Mouse (Mus musculus) retina, postnatal 7 days (tissue): Measurements from ENCODE around the gene Tmod4.

ENCODE experiments used
- DNase-seq: peaks from one replicate; pipeline ENCODE4 v3.0.0-alpha.2; 2012; ENCODE audit warnings: low read depth, low spot score

Tmod4 gene

GRCm38 (mm10) chr3:95173256-95173949 lies 49.1 kb downstream of the Tmod4 start:
- no peak for DNase-seq

GRCm38 (mm10) chr3:95174011-95174592 lies 49.8 kb downstream of the Tmod4 start:
- DNase-seq = peak; percentile 65

DNA sequence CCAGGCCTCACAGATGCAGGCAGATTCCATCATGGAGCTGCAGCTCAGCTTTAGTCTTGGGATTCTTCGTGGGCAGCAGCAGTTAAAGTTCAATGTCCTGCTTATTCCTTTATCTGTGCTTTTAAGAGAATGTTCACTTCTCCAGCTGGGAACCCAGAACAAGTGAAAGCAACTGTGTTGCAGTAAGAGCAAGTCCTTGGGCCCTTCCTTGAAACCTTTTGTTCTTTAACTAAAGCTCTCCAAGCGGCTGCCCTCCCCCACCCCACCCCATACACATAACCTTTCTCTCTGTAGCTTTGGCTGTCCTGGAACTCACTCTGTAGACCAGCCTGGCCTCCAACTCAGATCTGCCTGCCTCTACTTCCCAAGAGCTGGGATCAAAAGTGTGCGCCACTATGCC lies 52.2 kb downstream of the Tmod4 start:
- no peak for DNase-seq

DNA sequence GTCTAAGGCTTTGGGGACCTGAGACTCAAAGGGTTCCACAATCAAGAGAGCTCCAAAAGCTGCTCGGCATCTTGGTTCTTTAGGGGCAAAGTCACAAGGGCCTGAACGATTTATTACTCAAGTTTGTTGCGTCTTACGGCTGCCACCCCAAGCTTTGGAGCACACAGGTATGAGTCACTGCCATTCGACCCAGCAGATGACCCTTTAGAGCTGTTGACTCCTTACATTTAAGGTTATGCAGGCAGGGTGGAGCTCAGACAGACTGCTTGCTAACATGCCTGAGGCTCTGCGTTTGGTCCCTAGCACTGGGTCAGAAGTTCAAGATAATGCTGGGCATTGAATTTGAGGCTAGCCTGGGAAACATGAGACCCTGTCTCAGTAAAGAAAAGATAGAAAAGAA lies 53.3 kb downstream of the Tmod4 start:
- DNase-seq = no peak
